Mouse (Mus musculus): ENCODE measurements around the gene Nfkb2.

Gene Nfkb2

DNA sequence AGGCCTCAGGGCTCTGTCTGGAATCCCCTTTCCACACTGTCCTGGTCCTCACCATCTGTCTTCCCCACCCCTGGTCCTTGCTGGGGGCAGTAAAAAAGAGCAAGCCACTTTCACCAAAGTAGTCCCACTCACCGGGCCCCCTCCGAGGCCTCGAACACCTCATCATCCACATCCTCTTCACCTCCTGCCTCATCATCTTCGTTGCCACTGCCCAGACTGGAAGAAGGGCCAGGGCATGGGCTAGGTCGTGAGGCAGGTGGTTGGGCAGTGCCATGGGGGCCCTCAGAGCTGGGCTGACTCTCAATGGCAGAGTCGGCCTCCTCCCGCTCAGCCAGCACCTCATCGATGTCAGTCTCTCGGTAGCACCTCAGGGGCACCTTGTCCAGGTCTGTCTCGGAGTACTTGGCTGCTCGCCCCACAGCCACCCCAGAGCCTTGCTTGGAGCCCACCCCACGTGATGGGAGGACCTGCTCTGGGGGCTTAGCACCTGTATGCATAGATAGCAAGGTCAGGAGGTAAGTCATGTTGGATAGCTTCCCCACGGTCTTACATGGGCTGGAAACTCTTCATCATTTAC is 19.0 kb downstream of the Nfkb2 start:
- no peak for DNase-seq (ENCODE audit: low spot score in 2 of 2)

DNA sequence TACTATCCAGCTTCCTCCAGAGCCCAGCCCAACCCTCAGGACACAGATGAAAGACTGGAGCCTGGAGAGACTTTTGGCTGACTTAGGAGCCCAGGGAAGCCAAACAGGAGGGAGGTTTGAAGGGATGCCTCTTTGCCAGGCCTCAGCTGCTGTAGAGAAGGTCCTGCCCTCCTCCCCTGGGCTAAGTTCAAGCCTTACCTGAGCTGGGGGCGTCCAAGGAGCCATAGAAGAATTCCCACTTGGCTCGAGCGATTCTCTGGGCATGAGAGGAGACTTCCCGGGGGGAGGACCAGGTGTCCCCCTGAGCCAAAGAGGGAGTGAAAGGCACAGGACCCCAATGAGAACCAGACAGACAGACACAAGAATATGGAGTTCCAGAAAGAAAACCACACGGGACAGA is 19.6 kb downstream of the Nfkb2 start:
- DNase-seq (ENCODE audit: low spot score in 2 of 2) = no peak

DNA sequence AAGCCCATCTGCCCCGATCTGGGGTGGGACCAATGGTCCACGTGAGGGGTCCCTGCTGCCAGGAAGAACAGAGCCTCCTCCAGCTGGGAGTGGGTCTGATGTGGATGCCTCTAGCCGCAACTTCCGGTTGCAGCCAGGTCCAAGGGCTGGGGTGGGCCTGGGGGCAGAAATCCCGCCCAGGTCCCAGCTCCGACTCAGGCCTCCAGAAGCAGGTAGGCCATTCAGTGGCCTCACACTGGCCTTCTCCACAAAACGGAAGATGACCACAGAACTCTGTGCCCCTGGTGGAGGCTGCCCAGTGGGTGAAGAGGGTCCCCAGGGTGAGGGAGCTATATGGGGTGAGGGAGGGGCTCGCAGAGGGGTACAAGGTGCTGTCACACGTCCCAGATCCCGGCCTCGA is 20.2 kb downstream of the Nfkb2 start:
- DNase-seq (ENCODE audit: low spot score in 2 of 2) = no peak

DNA sequence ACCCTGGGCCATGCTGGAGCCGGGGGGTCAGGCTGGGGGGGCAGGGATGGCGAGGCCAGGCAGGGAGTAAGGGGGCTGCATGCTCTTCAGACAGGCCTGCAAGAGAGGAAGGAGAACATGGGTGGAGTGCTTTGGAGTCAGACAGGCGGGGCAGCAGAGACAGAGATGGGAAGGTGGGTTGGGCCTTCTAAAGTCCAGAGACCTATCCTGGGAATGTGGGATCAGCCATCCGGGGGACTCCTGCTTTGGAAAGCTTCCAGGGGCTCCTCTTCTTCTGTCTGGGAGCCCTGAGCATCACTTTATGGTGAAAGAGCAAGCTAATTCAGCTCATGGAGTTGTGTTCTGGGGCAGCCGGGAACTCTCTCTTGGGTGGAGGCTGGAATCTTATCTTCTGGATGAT is 20.8 kb downstream of the Nfkb2 start:
- DNase-seq (ENCODE audit: low spot score in 2 of 2) = no peak

DNA sequence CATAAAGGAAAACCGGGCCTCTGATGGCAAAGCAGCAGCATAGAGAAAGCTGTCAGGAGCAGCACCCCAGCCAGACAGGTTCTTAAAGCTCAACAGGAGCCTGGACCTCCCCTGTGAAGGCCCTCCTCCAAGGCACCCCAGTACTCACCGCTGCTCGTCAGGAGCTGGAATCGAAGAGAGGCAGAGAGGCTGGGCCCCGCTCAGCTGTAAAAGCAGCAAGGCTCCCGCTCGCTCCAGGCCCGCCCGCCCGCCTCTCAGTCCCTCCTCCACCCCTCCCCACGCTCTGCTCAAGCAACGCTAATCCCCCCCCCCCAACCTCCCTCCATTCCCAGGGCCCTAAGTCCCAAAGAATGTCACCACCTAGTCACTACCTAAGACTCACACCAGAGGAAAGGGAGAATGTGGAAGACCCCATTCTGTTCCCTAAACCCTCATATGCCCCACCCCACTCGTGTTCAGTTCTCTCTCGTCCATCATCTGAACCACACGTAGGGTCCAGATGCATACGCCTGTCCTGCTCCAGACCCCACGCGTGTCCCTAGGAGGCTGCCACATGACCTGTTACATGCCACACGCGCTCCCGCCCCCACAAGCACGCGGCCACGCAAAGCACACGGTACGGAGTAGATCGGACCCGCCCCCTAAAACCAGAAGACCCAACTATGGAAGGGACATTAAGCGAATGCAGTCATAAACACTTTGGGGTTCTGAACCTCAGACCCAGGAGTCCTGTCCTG is 22.1 kb downstream of the Nfkb2 start:
- DNase-seq (ENCODE audit: low spot score in 2 of 2) = peak in 1 of 2 experiments; percentile 45

DNA sequence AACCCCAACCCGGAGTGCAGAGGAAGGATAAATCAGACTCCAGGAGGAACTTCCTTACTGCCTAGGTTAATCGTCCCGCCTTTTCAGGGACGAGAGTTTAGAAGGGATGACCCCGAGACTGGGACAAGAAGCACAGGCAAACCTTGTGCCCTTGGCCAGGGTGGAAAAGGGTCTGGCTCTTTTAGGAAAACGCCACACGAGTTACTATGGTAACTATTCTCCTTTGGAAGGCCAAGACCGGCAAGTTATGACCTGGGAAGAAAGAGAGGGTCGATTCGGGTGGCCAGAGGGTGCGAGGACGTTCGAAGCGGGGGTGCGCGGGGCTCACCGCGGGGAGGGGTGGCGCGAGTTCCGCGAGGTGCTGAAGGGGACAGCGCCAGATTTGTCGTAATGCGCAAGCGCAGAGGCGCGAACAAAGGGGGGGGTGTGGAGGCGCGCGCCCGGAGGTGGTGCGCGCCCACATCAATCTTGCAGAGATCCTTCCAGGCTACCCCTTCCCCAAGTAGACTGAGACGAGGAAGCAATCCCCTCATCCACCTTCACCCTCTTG is 22.7 kb downstream of the Nfkb2 start, which contains the start of gene Psd:
TSS of gene Psd (minus strand) at position 401 of the 550 bp plus-strand sequence.
- peak; percentile 66 to 72 for DNase-seq (ENCODE audit: low spot score in 2 of 2)

DNA sequence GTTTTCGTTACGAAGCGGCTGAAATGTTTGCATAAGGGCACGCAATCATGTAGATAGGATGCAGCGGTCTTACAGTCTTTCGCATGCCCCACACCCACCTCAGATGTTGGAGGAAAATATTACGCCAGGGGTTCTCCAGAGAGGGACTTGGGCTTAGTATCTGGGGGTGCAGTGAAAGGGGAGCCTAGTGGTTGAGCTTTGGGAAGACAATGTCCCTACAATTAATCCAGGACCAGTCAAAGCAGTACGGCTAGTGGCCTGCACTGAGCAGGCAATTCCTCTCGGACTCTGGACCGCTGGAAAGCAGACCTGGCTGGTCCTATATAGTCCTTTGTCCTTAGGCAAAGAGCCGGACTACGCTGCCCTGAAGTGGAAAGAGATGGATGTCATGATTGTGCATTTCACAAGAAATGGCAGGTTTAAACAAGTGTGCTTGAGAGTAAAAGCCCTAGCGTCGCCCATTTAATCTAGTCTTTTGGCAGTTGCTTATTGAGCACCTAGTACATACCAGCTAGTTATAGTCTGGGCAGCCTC is 23.5 kb downstream of the Nfkb2 start:
- no peak for DNase-seq (ENCODE audit: low spot score in 2 of 2)

DNA sequence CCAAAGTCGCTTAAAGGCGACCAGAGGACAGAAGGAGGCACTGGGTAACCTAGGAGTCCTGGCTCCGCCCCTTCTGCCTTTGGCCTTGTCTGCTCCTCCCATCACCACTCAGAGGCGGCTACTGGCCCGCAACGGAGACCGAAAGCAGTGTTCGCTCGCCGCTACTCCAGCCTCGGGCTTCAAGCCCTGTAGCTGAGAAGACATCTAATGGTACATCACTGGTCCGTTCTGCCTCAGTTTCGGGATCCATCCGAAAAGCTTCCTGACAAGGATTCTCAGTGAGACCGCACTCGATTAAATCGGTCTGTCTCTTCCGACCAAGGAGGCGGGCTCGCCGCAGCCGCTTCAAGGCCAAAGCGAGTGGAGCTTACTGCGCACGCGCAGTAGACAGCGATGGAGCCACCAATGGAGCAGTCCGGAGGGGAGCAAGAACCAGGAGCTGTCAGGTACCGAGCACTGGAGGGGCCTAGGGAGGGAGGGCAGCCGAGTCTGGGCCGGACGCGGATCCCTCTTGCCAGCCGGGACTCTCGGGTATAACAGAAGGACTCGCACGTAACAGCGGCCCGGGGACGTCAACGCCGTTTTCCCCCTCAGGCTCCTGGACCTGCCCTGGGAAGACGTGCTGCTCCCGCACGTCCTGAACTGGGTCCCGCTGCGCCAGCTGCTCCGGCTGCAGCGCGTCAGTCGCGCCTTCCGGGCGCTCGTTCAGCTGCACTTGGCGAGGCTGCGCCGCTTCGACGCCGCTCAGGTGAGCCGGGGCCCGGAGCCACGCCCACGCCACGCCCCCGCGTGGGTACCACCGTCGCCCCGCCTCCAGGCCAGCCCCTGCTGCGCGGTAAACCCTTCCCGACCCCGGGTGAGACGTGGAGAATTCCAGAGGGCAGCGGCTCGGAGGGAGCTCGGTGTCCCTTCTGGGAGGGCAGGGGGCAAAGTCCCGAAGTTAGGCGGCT is 24.2 kb downstream of the Nfkb2 start, which contains the start of gene Fbxl15:
TSS of gene Fbxl15 (plus strand) at position 104 of the 950 bp plus-strand sequence.
- peak; percentile 95 to 97 for DNase-seq (ENCODE audit: low spot score in 2 of 2)

DNA sequence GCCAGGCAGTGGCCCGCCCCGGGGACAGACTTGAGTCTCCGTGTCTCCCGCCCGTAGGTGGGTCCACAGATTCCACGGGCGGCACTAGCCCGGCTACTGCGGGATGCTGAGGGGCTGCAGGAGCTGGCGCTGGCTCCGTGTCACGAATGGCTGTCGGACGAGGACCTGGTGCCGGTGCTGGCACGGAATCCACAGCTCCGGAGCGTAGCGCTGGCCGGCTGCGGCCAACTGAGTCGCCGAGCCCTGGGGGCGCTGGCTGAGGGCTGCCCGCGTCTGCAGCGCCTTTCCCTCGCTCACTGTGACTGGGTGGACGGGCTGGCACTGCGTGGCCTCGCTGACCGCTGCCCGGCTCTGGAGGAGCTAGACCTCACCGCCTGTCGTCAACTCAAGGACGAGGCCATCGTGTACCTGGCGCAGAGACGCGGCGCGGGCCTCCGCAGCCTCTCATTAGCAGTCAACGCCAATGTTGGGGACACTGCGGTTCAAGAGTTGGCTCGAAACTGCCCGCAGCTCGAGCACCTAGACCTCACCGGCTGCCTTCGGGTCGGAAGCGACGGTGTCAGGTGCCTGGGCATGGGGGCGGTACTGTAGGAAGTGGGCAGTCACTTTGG is 25.0 kb downstream of the Nfkb2 start:
- DNase-seq (ENCODE audit: low spot score in 2 of 2) = peak in 1 of 2 experiments; percentile 39

DNA sequence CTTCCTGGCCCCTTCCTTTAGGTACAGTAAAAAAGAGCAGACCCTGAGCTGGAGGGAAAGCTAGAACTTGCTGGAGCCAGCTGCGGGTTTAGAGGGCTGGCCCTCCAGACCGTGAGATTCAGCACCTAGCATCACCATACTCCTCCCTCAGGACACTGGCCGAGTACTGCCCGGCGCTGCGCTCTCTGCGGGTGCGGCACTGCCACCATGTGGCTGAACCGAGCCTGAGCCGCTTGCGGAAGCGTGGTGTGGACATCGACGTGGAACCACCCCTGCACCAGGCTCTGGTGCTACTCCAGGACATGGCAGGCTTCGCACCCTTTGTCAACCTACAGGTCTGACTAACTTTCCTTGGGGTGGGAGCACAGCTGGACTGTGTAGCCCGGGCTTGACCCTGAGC is 25.8 kb downstream of the Nfkb2 start:
- DNase-seq (ENCODE audit: low spot score in 2 of 2) = peak; percentile 79 to 83

DNA sequence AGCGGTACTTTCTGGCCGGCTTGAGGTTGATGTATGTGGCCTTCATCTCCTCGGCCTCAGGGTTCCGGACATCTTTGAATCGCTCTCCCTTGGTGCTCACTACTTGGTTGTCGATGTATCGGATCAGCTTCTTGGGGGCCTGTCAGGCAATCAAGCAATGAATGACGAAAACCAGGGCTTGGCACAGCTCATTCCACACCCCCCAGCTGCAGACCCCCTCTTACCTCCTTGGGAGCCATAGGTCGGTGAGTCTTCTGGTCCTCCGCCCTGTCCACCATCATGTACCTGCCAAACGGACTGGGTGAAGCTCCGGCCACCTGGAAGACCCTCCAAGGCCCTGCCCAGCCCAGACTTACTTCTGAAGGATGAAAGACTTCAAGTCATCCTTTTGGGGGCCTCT is 26.6 kb downstream of the Nfkb2 start:
- DNase-seq (ENCODE audit: low spot score in 2 of 2) = no peak

DNA sequence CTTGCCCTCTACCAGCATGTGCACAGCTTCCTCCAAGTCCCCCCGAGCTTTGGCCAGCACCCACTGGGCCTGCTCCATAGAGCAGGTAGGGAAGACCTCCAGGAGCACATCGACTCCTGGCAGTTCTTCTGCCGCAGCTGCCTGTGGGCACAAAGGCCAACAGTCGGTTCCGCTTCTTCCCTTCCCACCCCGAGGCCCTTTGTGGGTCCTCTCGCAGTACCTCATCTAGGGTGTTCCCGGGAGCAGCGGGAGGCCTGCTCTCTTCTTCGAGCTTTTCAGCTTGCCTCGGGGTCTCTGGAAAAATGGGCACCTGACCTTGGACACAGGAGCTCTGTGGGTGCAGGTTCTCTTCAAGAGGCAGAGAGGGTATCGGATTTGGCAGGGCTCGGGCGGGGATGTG is 27.2 kb downstream of the Nfkb2 start:
- DNase-seq (ENCODE audit: low spot score in 2 of 2) = no peak

DNA sequence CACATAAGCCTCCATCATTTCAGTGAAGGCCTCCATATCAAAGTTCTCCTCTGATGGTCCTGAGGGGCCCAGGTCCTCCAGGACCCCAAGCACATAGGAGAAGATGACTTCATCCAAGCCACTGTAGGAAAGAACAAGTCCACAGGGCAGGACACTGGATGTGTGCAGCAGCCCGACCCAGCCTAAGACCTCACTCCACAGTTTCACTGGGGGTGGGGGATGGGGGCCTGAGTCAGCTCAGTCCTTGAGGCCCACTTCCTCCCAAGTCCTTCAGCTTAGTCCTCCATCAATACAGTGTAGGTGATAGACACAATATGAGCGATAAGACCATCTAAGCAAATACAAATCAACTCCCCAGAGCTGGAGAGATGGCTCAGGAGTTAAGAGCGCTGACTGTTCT is 27.8 kb downstream of the Nfkb2 start:
- DNase-seq (ENCODE audit: low spot score in 2 of 2) = no peak

DNA sequence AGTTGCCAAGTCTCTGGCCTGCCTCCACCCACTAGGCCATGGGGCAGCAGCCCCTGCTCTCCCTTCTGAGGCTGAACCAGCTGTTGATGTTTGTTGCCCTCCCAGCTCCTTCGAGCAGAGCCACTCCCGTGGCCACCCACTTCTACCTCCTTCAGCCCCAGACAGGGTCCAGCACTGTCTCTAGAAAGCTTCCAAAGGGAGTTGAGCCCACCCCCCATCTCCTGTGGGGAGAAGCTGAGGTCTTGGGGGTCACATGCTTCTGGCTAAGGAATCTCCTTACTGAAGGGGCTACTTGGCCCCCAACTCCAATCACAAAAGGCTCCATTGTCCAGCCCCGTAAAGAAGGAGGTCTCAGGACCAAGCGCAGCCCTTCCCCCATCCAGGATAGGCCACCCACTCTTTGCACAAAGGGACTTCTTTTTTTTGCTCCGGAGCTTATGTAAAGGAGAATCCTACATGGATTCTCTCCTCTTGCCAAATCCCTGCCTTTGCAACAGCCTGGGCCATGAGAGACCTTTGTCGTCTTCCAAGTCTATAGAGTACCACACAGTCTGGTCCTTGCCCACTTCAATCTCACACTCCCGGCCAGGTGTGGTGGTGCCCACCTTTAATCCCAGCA is 28.7 kb downstream of the Nfkb2 start:
- DNase-seq (ENCODE audit: low spot score in 2 of 2) = peak in 1 of 2 experiments; percentile 30

DNA sequence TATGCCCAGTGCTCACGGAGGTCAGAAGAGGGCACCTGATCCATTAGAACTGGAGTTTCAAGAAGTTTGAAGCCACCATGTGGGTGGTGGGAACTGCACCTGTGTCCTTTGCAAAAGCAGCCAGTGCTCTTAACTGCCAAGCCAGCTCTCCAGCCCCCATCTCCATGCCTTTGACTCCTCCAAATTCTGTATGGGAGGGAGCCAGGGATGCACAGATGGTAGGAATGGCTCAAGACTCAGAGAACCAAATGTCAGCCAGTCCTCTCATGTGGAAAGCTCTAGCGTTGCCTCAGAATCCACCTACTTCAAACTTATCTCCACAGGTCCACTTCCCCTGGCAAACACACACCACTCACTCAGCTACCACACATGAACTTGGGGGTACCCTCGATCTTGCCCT is 29.8 kb downstream of the Nfkb2 start:
- DNase-seq (ENCODE audit: low spot score in 2 of 2) = no peak

DNA sequence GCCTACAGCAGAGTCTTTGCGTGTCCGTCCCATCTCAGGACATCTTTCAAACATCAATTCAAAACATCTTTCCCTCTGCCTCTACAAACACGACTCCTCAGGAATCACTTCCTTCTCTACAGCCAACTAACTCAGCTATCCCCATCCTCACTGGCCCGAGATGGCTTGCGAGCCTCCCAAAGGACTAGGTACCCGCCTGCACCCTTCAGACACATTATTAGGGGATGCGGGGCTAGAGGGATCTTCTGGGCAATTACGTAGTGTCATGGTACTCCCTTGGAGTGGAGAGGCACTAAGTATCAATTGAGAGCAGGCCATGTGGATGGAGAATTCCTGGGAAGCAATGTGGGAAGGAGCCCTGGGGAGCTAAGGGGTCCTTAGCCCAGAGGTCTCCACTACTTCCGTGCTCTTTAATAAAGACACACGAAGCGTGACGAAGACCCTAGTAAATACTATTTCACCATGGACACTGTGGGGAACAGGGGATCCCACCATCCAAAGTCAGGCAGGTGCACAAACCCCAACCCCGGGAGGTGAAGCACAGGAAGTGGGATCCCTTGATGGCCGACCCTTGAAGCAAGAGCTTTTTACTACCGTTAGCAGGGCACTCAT is 33.7 kb downstream of the Nfkb2 start:
- no peak for DNase-seq (ENCODE audit: low spot score in 2 of 2)

DNA sequence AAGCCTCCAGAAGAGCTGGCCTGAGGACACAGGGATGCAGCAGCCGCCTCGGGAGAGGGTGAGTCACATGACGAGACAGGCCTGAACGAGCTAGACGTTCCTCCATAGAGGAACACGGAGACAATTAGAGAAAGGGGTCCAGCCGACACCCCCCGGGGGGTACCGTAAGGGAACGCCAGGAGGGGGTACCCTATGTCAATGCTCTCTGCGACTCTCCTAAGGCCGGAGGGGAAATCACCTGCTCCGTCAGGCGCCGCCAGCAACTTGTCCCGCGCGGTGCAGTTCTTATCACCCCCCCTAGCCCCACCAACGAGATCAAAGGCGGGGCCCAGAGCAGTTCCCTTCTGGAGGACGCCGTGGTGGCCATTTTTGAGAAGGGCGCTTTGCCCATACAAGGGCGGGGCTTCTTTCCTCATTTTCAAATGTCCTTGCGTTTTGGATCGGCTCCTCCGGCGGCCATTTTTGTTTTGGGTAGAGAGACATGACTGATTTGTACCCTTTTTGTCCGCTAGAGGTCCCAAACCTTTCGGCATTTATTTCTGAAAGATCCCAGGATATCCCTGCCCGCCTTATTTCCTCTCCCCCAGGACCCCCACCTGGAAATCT is 34.3 kb downstream of the Nfkb2 start, which contains the start of gene Cuedc2:
TSS of gene Cuedc2 (minus strand) at position 372 of the 606 bp plus-strand sequence.
- peak; percentile 98 to 99 for DNase-seq (ENCODE audit: low spot score in 2 of 2)

DNA sequence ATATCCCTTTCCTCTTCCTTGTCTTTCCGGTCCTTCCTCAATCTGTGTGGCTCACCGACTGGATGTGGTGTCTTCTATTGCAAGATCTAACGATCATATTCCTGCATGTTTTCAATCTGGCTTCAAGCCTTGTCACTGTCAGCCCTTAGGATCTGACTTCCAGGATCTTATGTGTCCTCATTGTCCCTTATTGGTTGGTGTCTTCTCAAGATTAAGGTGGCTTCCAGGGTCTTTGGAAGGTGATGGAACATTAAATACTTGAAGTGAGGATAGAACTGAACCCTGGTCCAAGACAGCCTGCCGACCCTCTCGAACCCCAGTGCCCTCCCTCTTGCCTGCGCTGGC is 34.8 kb downstream of the Nfkb2 start:
- no peak for DNase-seq (ENCODE audit: low spot score in 2 of 2)

DNA sequence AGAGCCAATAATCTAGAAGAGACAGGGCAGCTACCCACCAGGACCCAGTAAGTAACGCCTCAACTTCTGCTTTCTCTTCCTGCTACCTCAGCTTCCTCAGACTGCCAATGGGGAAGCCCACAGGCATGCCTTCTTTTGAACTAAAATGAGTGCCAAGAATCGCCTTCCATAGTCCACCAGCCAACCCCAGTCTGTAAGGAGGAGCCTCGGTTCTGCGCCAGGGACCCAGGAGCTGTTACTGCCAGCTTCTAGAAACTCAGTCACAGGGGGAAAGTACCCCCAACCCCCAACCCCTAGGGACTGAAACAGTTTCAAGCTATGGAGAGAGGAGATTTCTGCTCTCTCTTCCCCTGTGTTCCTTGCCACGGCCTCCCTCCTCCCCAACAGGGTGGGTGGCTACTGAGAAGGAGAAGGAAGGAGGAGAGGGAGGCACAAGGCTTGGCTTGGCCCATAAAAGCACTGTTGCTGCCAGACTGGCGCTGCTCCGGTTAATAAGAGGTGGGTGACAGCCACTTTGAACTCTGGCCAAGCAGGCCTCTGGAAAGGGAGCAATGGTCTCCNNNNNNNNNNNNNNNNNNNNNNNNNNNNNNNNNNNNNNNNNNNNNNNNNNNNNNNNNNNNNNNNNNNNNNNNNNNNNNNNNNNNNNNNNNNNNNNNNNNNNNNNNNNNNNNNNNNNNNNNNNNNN is 35.3 kb downstream of the Nfkb2 start:
- DNase-seq (ENCODE audit: low spot score in 2 of 2) = peak in 1 of 2 experiments; percentile 54
